Mouse (Mus musculus): ENCODE results near the gene Tmem229b. TPM values are rescaled to one million over a fixed set of nuclear protein-coding genes. Genes with fewer than 3 reads are reported as not detected.

Gene Tmem229b
- polyA plus RNA-seq (2012; ENCODE audit: insufficient read depth, insufficient read length, low replicate concordance, missing spikeins) = not detected in 2 replicates

- TF ChIP-seq CTCF (IDR thresholded peaks at IDR 0.05; ENCODE audit: insufficient read depth, low read depth, low read length) (0 out of 2 replicates have a peak, but pooled peaks have one; percentile 32), POLR2A (IDR thresholded peaks at IDR 0.05; ENCODE audit: insufficient read depth, low read depth, low read length) (0 out of 2 replicates have a peak, but pooled peaks have one; percentile 34)
- WGBS = 2% methylated on average over 46 of the region's 49 CpGs
Measured at GRCm38 (mm10) chr12:79007126-79007753, at the start of gene Tmem229b. Gene Tmem229b, minus strand, starts transcription at chr12:79007627.

GRCm38 (mm10) chr12:79055276-79055675 lies 47.8 kb upstream of the Tmem229b start:
- TF ChIP-seq CTCF (IDR thresholded peaks at IDR 0.05; ENCODE audit: insufficient read depth, low read depth, low read length) (no peak), POLR2A (IDR thresholded peaks at IDR 0.05; ENCODE audit: insufficient read depth, low read depth, low read length) (no peak)
- H3K27ac ChIP-seq (ENCODE audit: insufficient read depth, low read depth, low read length) = no peak overlapping the region
- WGBS = 92% methylated on average over 7 of the region's 7 CpGs

More at GRCm38 (mm10) chr12:79007126-79007753, at the start of gene Tmem229b:
- Histone ChIP-seq H3K27ac (ENCODE audit: insufficient read depth, low read depth, low read length) (no peak within 1 kb of the TSS), H3K4me1 (ENCODE audit: control insufficient read depth, insufficient read depth, low read length) (peaks cover 12% of the 10 kb centered on the region; the same call in 1 of the 2 replicates), H3K4me3 (ENCODE audit: insufficient read depth, low read depth, low read length) (peak within 1 kb of the TSS; percentile 94)

GRCm38 (mm10) chr12:79052073-79052472 lies 44.6 kb upstream of the Tmem229b start:
- 92% methylated on average over 2 of the region's 2 CpGs for WGBS
- peaks cover 2% of the 10 kb centered on the region; the same call in 1 of the 2 replicates for H3K4me1 ChIP-seq (ENCODE audit: control insufficient read depth, insufficient read depth, low read length)
- TF ChIP-seq POLR2A (IDR thresholded peaks at IDR 0.05; ENCODE audit: insufficient read depth, low read depth, low read length) (no peak), CTCF (IDR thresholded peaks at IDR 0.05; ENCODE audit: insufficient read depth, low read depth, low read length) (no peak)
- H3K4me3 ChIP-seq (ENCODE audit: insufficient read depth, low read depth, low read length) = no peak overlapping the region
- H3K27ac ChIP-seq (ENCODE audit: insufficient read depth, low read depth, low read length) = no peak overlapping the region

More at GRCm38 (mm10) chr12:79055276-79055675, 47.8 kb upstream of the Tmem229b start:
- Histone ChIP-seq H3K4me1 (ENCODE audit: control insufficient read depth, insufficient read depth, low read length) (peaks cover 2% of the 10 kb centered on the region; the same call in 1 of the 2 replicates), H3K4me3 (ENCODE audit: insufficient read depth, low read depth, low read length) (no peak overlapping the region)

GRCm38 (mm10) chr12:79050545-79051212 lies 43.3 kb upstream of the Tmem229b start:
- Histone ChIP-seq H3K4me1 (ENCODE audit: control insufficient read depth, insufficient read depth, low read length) (peaks cover 2% of the 10 kb centered on the region; the same call in 1 of the 2 replicates), H3K27ac (ENCODE audit: insufficient read depth, low read depth, low read length) (no peak overlapping the region), H3K4me3 (ENCODE audit: insufficient read depth, low read depth, low read length) (no peak overlapping the region)
- WGBS = 84% methylated on average over 3 of the region's 3 CpGs
- TF ChIP-seq CTCF (IDR thresholded peaks at IDR 0.05; ENCODE audit: insufficient read depth, low read depth, low read length) (no peak), POLR2A (IDR thresholded peaks at IDR 0.05; ENCODE audit: insufficient read depth, low read depth, low read length) (no peak)

- WGBS = 86% methylated on average over 2 of the region's 2 CpGs
Measured at GRCm38 (mm10) chr12:79049807-79050206, 42.4 kb upstream of the Tmem229b start.

GRCm38 (mm10) chr12:79048898-79049297 lies 41.5 kb upstream of the Tmem229b start:
- TF ChIP-seq POLR2A (IDR thresholded peaks at IDR 0.05; ENCODE audit: insufficient read depth, low read depth, low read length) (no peak), CTCF (IDR thresholded peaks at IDR 0.05; ENCODE audit: insufficient read depth, low read depth, low read length) (no peak)
- Histone ChIP-seq H3K4me1 (ENCODE audit: control insufficient read depth, insufficient read depth, low read length) (peaks cover 2% of the 10 kb centered on the region; the same call in 1 of the 2 replicates), H3K4me3 (ENCODE audit: insufficient read depth, low read depth, low read length) (no peak overlapping the region), H3K27ac (ENCODE audit: insufficient read depth, low read depth, low read length) (no peak overlapping the region)
- 96% methylated on average over 1 of the region's 1 CpGs for WGBS

More at GRCm38 (mm10) chr12:79049807-79050206, 42.4 kb upstream of the Tmem229b start:
- Histone ChIP-seq H3K4me1 (ENCODE audit: control insufficient read depth, insufficient read depth, low read length) (peaks cover 2% of the 10 kb centered on the region; the same call in 1 of the 2 replicates), H3K27ac (ENCODE audit: insufficient read depth, low read depth, low read length) (no peak overlapping the region), H3K4me3 (ENCODE audit: insufficient read depth, low read depth, low read length) (no peak overlapping the region)
- no peak for TF ChIP-seq POLR2A (IDR thresholded peaks at IDR 0.05; ENCODE audit: insufficient read depth, low read depth, low read length)
- TF ChIP-seq CTCF (IDR thresholded peaks at IDR 0.05; ENCODE audit: insufficient read depth, low read depth, low read length) = no peak

- WGBS = 96% methylated on average over 7 of the region's 7 CpGs
- TF ChIP-seq POLR2A (IDR thresholded peaks at IDR 0.05; ENCODE audit: insufficient read depth, low read depth, low read length) = no peak
- no peak for TF ChIP-seq CTCF (IDR thresholded peaks at IDR 0.05; ENCODE audit: insufficient read depth, low read depth, low read length)
- Histone ChIP-seq H3K4me1 (ENCODE audit: control insufficient read depth, insufficient read depth, low read length) (no peaks in the 10 kb centered on the region), H3K27ac (ENCODE audit: insufficient read depth, low read depth, low read length) (no peak overlapping the region), H3K4me3 (ENCODE audit: insufficient read depth, low read depth, low read length) (no peak overlapping the region)
Measured at GRCm38 (mm10) chr12:79047203-79047602, 39.8 kb upstream of the Tmem229b start.

GRCm38 (mm10) chr12:79046171-79046570 lies 38.7 kb upstream of the Tmem229b start:
- no peaks in the 10 kb centered on the region for H3K4me1 ChIP-seq (ENCODE audit: control insufficient read depth, insufficient read depth, low read length)
- H3K4me3 ChIP-seq (ENCODE audit: insufficient read depth, low read depth, low read length) = no peak overlapping the region
- TF ChIP-seq CTCF (IDR thresholded peaks at IDR 0.05; ENCODE audit: insufficient read depth, low read depth, low read length) (no peak), POLR2A (IDR thresholded peaks at IDR 0.05; ENCODE audit: insufficient read depth, low read depth, low read length) (no peak)
- no peak overlapping the region for H3K27ac ChIP-seq (ENCODE audit: insufficient read depth, low read depth, low read length)
- WGBS = 46% methylated on average over 6 of the region's 6 CpGs

- TF ChIP-seq POLR2A (IDR thresholded peaks at IDR 0.05; ENCODE audit: insufficient read depth, low read depth, low read length) = no peak
- no peak for TF ChIP-seq CTCF (IDR thresholded peaks at IDR 0.05; ENCODE audit: insufficient read depth, low read depth, low read length)
- H3K4me3 ChIP-seq (ENCODE audit: insufficient read depth, low read depth, low read length) = no peak overlapping the region
- 92% methylated on average over 8 of the region's 8 CpGs for WGBS
- H3K27ac ChIP-seq (ENCODE audit: insufficient read depth, low read depth, low read length) = no peak overlapping the region
- H3K4me1 ChIP-seq (ENCODE audit: control insufficient read depth, insufficient read depth, low read length) = no peaks in the 10 kb centered on the region
Measured at GRCm38 (mm10) chr12:79044668-79045067, 37.2 kb upstream of the Tmem229b start.
